Mouse (Mus musculus): ENCODE results near the gene Doc2a.
A peak's percentile ranks its signal among the peaks of the same experiment; 100 is the strongest.

The Doc2a gene

DNA sequence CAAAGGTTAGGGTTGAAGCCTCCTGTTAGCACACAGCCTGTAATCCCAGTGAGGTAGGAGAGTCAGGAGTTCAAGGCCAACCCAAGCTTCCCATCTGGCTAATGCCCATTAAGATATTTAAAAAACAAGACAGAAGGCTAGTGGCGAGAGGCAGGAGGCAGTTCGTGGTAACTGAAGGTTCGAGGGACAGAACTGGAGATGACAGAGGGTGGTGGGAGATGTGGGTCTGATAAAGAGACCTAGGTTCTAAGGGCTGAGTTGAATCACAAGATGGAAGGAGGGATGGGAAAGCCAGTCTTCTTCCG lies at the start of gene Doc2a:
Doc2a (plus strand) TSS at position 301 of the 305 bp plus-strand sequence.
- DNase-seq (ENCODE audit: low spot score): no peak

DNA sequence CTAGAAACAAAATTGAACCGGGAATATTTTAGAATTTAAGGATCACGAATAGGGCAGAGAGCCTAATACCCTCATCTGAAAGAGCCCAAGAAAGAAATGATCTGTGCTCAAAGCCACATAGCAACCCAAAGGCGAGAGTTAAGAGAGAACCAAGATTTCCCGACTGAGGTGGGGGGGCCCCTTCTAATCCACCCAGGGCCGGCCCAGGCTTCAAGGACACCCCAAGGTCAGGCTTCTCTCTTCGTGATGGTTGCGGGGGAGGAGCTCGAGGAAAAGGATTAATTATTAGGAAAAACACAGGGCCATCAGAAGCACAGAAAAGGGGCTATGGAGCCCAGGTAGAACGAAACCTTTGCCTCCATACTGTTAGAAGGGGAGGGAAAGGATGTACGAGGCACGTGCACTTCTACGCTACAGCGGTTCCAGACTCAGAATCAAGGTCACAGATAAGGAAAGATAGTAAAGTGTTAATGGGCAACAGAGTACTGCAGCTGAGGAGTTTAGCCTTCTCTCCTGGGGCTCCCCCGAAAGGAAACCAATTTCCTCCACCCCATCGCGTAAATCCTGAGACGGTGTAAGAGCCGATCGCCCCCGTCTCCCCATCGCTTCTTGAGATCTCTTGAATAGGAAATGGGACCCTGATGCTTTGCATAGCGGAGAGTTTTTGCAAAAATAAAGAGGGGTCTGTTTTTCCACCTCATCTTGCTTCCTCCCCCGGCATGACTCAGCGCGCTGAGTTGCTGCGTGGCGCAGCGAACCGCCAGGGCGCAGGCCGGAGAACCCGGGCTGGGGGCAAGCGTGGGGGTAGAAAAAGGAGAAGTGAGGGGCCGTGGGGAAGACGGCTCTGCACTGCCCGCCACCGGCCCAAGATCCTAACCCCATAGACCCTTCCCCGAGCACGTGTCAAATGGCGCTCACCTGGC lies 48.8 kb upstream of the Doc2a start:
- DNase-seq (ENCODE audit: low spot score): no peak

DNA sequence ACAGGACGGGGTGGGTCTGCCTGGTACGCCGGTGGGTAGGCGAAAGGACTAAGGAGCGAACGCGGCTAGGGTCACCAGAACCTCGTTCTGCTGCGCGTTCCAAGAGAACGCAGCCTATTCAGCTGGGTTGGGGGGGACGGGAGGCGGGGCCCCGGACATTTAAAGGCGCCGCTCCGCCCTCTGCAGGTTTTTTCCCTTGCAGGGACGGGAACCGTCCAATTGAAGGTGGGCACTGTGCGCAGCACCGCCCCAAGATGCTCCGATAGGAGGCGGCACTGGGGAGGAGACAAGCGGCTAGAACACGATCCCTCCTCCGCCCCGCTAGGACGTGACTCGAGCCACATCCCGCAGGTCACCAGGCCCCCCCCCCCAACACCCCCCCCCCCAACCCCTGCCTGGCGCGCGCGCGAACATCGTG lies 48.2 kb upstream of the Doc2a start:
- peak; percentile 98 for DNase-seq (ENCODE audit: low spot score)

- DNase-seq (ENCODE audit: low spot score): no peak
Observed at GRCm38 (mm10) chr7:126799468-126800268, 47.5 kb upstream of the Doc2a start.

DNA sequence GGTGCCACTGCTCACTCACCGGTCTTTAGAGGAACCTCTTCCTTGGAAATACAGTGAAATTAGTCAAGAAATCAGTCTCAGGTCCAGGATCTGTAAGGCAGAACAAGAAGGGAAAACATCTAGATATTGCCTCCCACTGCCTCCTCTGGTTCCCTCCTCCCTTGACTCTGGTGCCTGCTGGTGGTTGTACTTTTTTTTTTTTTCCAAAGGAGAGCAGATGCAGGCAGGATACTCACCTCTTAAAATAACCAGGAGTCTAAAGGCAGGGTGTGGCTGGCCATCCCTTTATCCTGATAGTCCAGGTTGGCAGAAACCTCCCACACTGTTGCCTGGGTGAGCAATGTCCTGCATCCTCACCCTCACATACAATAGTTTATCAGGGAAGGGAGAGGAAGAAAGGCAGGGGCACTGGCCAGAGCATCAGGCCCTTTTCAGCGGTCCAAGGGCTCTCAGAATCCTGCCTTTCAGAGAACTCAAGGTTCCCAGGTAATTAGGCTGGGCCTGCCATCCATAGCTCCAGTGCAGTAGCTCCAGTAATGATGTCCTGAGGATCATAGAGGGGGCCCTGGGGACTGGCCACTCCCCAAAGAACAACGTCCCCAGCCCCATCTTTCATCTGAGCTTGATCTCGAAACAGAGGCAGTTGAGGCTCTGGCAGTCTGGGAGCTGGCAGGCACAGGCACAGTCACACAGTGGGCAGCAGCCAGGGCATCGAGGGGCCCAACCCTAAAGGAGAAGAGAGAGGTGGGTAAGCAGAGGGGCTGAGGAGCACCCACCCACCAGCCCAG lies 46.8 kb upstream of the Doc2a start:
- no peak for DNase-seq (ENCODE audit: low spot score)

DNA sequence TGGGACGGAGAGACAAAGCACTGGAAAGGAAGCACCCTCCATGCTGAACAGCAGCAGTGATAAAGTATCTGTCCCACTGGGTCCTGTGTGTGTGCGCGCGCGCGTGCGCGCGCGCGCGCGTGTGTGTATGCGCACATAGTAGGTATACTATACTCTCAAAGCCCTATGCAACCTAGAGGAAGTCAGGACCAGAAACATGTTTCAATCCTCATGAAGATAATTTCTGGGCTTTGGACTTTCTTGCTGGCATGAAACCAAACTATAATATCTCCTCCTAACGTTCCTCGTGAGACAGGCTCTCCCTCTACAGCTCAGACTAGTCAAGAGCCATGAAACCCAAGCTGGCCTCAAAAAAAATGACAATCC lies 46.2 kb upstream of the Doc2a start:
- no peak for DNase-seq (ENCODE audit: low spot score)

DNA sequence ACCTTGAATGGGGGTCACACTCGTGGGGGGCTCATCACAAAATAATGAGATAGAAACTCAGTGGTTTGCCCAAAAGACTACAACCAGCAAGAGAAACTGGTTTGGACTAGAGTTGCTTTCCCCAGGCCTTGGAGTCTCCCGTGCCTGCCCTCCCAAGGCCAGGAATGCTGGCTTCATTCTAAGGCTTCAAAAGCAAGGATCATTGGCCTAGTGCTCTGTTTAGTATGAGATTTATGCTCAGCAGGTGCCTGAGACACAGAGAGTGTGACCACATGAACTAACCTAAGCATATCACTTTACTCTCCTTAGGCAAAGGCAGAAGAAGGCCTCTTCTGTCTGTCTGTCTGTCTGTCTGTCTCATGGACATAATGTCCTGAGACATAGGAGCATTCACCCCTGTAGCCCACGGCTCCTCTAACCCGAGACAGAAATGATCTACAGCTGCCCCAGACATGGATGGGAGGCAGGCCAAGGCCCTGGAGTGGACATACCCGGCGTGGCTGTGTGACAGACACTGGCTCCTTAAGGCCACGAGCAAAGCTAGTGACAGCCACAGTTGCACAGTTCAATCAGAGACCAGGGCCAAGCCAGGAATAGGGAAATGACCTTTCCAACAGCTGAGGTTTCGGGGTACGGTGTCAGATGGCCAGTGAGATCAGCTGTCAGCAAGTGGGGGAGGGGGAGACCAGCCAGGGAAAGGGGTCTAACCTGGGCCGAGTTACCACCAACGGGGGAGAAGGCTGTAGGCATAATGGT lies 44.9 kb upstream of the Doc2a start:
- no peak for DNase-seq (ENCODE audit: low spot score)

- no peak for DNase-seq (ENCODE audit: low spot score)
Observed at GRCm38 (mm10) chr7:126803181-126803580, 44.0 kb upstream of the Doc2a start.

GRCm38 (mm10) chr7:126803751-126804150 lies 43.5 kb upstream of the Doc2a start:
- DNase-seq (ENCODE audit: low spot score): no peak

DNA sequence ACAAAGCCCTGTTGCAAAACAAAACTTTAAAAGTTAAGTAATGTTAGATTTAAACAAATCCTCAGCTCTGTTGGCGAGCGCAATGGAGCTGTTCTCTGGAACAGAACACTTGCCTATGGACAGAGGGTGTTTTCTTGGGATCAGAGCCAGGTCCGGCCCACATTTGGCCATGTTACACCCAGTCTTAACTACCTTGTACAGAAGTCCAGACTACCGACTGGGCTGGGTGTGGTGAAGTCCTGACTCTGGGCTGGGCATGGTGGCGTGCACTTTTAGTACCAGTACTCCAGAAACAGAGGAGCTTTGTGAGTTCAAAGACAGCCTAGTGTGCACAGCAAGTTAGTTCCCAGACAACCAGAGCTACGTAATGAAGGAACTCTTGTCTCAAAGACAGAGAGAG lies 40.3 kb upstream of the Doc2a start:
- DNase-seq (ENCODE audit: low spot score): no peak

- no peak for DNase-seq (ENCODE audit: low spot score)
Observed at GRCm38 (mm10) chr7:126807405-126807804, 39.8 kb upstream of the Doc2a start.

DNA sequence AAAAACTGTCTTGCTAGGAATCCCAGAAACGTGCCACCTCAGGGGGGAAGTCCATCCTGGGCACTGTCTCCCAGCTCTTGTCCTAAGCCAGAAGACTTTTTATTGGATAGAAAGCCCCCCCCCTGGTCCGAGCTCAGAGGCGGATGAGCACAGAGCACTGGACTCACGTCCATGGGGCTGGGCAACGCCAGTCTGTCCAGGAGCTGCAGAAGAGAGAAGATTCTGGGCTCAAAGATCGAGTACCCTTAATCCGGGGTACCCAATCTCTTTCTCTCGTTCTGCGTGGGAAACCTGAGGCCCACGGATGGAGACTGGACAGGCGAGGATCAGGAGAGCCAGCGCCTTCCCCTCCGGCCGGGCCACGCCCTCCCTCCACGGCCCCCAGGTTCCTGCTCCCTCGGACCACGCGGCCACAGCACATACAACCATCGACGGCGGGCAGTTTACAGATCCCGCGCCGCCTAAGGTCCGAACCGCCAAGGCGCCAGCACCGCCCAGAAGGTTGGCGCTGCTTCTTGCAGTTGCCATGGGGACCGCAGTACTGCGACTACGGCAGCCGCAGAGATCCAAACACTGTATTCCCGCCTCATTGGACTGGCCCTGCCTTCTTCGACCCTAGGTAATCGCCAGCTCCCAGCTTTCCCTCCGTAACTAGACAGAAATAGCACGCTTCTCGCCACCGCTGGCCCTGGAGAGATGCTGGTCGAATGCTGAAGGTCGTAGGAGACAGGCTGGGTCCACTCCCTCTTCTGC lies 38.3 kb upstream of the Doc2a start:
- peak; percentile 90 for DNase-seq (ENCODE audit: low spot score)

DNA sequence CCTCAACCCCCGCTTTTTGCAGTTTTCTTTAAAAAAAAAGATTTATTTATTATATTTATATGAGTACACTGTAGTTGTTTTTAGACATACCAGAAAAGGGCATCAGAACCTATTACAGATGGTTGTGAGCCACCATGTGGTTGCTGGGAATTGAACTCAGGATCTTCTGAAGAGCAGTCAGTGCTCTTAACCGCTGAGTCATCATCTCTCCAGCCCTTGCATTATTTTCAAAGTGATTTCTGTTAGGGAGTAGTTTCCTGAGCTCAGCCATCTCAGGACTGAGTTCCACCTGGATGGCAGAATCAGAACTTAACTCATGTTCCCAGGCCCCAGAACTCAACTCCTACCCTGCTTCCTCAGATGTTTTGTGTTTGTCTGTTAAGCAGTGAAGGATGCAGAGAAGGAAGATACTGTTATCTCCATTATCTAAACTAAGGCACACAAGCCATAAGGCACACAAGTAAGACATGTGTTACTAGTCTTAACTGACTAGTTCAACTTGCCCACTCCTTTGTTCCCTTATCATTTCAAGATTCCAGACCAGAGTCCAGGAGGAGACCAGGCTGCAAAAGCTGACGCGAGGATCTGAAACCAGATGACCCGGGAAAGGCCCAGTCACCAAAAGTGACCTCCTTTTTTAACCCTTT lies 37.4 kb upstream of the Doc2a start:
- DNase-seq (ENCODE audit: low spot score): no peak

- no peak for DNase-seq (ENCODE audit: low spot score)
Observed at GRCm38 (mm10) chr7:126815726-126816222, 31.4 kb upstream of the Doc2a start.

DNA sequence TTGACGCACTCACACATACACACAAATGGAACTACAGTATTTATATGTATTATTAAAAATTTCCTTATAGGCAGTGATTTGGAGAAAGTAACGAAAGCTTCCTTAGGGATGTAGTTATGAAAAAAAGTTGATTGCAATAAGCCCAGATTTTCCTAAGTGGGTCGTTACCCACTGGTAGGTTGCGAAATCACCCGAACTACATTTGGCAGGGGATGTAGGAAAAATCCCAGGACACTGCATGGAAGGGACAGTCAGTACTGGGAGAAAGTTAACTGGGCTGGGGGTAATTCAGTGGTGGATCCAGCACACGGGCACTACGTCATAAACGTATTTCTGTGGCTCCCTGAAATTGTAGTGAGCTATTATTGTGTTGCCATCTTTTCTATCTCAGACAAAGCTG lies 30.7 kb upstream of the Doc2a start:
- DNase-seq (ENCODE audit: low spot score): no peak

GRCm38 (mm10) chr7:126817595-126817994 lies 29.6 kb upstream of the Doc2a start:
- DNase-seq (ENCODE audit: low spot score): no peak

- DNase-seq (ENCODE audit: low spot score): no peak
Observed at GRCm38 (mm10) chr7:126818818-126819217, 28.4 kb upstream of the Doc2a start.

DNA sequence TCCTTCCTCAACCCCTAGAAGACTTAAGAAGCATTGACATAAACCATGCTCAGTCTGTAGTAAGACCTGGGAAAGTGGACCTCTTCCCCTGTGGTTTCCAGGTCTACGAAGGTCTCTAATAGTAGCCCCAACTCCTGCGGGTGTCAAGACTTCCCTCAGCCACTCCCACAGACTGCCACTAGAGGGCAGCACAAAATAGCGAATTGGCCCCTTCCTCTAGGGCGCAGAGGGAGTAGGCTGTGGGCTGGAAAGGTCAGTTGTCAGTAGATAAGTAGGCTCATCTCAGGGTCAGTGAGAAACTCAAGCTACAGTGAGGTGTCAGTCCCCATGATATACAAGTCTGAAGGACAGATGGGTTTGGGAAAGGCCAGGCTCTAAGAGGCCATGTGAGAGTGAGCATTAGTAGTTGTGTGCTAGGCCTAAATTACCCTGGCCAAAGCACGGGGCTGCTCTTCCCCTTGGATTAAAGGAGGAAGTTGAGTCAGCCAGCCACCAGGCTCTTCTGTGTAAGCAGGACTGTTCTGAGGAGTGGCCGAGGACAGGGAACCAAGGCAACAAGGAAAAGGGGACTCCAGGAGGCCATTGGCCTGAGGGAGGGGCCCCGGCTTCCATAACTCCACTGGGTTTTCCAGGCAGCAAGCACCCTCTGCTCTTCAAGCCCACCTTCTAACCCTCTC lies 25.2 kb upstream of the Doc2a start:
- DNase-seq (ENCODE audit: low spot score): peak; percentile 79

- DNase-seq (ENCODE audit: low spot score): no peak
Observed at GRCm38 (mm10) chr7:126822741-126823140, 24.5 kb upstream of the Doc2a start.

GRCm38 (mm10) chr7:126823202-126823711 lies 24.0 kb upstream of the Doc2a start:
- no peak for DNase-seq (ENCODE audit: low spot score)
